Mouse (Mus musculus) cerebellum, postnatal 36 days (tissue): Measurements from ENCODE around the gene Rbmy.
"Not testable (repeated sequence)": the region's sequence is repeated elsewhere in the genome, so short reads cannot be mapped to it uniquely, and the experiment has no call there.

Experiments
- DNase-seq, 2 experiments: peaks; one replicate each; pipeline ENCODE4 v3.0.0; 2021 to 2022; ENCODE audit warnings: mixed read lengths in 2 of 2

Gene Rbmy

GRCm38 (mm10) chrY:2830380-2830779 lies at the start of gene Rbmy, which contains the start of gene Gm10256:
Gene Rbmy, plus strand, starts transcription at chrY:2830680.
Gene Gm10256, plus strand, starts transcription at chrY:2830699.
- DNase-seq: not testable (repeated sequence)

GRCm38 (mm10) chrY:2796105-2796504 lies 34.4 kb upstream of the Rbmy start, which contains the start of gene Gm4064:
Gene Gm4064, minus strand, starts transcription at chrY:2796205.
- not testable (repeated sequence) for DNase-seq
